Mouse (Mus musculus): Measurements from ENCODE around the gene Gdpd5. TPM values are rescaled to one million over a fixed set of nuclear protein-coding genes. Genes with fewer than 3 reads are reported as not detected.
"Not testable (repeated sequence)": the region's sequence is repeated elsewhere in the genome, so short reads cannot be mapped to it uniquely, and the experiment has no call there.

Gene Gdpd5
- polyA plus RNA-seq, 1 experiment from 2014 or later: 15.0 TPM

DNA sequence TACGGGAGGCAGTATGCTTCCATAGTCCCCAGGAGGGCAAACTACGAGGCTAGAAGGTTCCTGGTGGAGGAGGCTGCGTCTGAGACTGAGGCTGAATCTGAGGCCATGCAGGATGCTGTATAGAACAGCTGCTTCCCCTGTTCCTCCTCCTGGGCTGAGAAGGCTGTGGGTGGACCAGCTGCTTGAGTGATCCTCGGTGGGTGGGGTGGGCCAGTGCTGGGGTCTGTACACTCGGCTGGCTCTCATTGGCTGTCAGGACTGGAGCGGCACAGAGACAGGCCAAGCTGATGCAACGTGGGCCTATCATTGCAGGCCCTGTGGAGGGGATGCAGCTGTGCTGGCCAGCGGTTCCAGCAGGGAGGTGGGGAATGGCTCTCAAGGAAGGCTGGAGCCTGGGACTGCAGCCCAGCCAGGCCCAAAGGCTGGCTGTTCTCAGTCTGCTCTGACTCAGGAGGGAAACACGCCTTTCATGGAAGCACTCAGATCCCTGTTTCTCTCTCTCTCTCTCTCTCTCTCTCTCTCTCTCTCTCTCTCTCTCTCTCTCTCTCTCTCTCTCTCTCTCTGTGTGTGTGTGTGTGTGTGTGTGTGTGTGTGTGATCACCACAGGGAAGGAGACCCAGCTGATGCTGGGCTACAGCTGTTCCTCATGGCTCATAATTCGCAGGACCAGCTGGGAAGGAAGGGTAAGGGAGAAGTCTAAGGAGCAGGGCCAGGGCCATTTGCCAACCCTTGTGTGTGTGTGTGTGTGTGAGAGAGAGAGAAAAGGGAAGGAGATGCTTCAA lies 21.0 kb upstream of the Gdpd5 start:
- peak overlapping the region; percentile 56 for H3K9ac ChIP-seq (ENCODE audit: low read depth, low read length)
- no peaks in the 10 kb centered on the region for H3K36me3 ChIP-seq (ENCODE audit: control insufficient read depth, insufficient read depth, low read length)
- ATAC-seq (ENCODE audit: low read depth) (peak; percentile 99), DNase-seq (ENCODE audit: low spot score) (peak; percentile 99)
- peak overlapping the region; percentile 14; the same call in 1 of the 2 replicates for H3K4me3 ChIP-seq (ENCODE audit: low read depth, low read length)
- 3% methylated on average over 7 of the region's 10 CpGs for WGBS
- peak overlapping the region; percentile 47 for H3K4me2 ChIP-seq (ENCODE audit: low read depth, low read length)
- H3K27me3 ChIP-seq (replicated peaks; ENCODE audit: control insufficient read depth, insufficient read depth, low read length): no peaks in the 10 kb centered on the region
- H3K9me3 ChIP-seq (ENCODE audit: control insufficient read depth, low read length): no peaks in the 10 kb centered on the region
- H3K4me1 ChIP-seq (ENCODE audit: control insufficient read depth, insufficient read depth, low read length): peaks cover 37% of the 10 kb centered on the region
- H3K27ac ChIP-seq (replicated peaks; ENCODE audit: low read depth, low read length): peak overlapping the region; percentile 97

DNA sequence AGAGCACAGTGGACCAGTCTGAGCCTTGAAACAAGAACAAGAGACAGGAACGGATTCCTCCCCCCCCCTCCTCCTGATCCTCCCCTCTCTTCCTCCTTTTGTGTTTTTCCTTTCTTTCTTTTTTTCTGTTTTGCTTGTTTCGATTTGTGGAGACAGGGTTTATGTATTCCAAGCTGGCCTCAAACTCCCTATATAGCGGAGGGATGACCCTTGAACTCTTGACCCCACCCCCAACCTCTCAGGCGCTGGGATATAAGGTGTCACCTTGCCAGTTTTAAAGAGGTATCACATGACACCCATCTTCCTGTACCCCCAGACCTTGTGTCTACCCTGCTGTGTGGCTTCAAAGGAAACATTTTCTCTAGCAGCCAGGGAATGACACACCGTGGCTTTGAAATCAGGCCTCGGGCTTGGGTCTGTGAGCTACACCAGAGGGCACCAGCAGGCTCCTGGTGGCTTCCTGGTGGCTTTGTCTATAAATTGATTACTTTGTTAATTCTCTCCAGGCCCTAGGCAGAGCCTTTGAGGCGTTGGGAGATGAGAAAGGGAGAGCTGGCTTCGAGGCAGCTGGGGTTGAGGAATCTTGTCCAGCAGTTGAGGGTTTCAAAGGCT lies 20.3 kb upstream of the Gdpd5 start:
- Histone ChIP-seq H3K9me3 (ENCODE audit: control insufficient read depth, low read length) (no peaks in the 10 kb centered on the region), H3K4me2 (ENCODE audit: low read depth, low read length) (peak overlapping the region; percentile 47), H3K9ac (ENCODE audit: low read depth, low read length) (peak overlapping the region; percentile 56), H3K27me3 (replicated peaks; ENCODE audit: control insufficient read depth, insufficient read depth, low read length) (no peaks in the 10 kb centered on the region), H3K27ac (replicated peaks; ENCODE audit: low read depth, low read length) (peak overlapping the region; percentile 97), H3K36me3 (ENCODE audit: control insufficient read depth, insufficient read depth, low read length) (no peaks in the 10 kb centered on the region), H3K4me3 (ENCODE audit: low read depth, low read length) (peak overlapping the region; percentile 14; the same call in 1 of the 2 replicates), H3K4me1 (ENCODE audit: control insufficient read depth, insufficient read depth, low read length) (peaks cover 33% of the 10 kb centered on the region)
- ATAC-seq (ENCODE audit: low read depth) (no peak), DNase-seq (ENCODE audit: low spot score) (no peak)
- WGBS: 11% methylated on average over 8 of the region's 8 CpGs

DNA sequence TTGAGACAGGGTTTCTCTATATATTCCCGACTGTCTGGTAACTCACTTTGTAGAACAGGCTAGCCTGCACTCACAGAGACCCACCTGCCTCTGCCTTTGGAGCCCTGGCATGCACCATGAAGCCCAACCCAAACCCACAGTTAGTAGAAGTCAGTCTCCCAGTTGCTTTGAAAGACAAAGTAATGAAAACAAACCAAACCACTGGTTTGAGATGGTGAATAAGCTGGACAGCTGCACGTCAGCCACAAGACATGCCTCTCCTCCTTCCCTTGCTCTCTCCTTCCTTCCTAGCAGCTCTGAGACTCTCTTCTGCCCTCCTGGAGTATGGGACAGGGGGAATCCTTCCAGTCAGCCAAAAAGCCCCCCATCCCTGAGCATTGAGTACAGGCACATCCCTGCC lies 19.1 kb upstream of the Gdpd5 start:
- Histone ChIP-seq H3K27me3 (replicated peaks; ENCODE audit: control insufficient read depth, insufficient read depth, low read length) (no peaks in the 10 kb centered on the region), H3K9ac (ENCODE audit: low read depth, low read length) (no peak overlapping the region), H3K4me2 (ENCODE audit: low read depth, low read length) (no peak overlapping the region), H3K9me3 (ENCODE audit: control insufficient read depth, low read length) (no peaks in the 10 kb centered on the region), H3K4me1 (ENCODE audit: control insufficient read depth, insufficient read depth, low read length) (peaks cover 21% of the 10 kb centered on the region), H3K27ac (replicated peaks; ENCODE audit: low read depth, low read length) (no peak overlapping the region), H3K36me3 (ENCODE audit: control insufficient read depth, insufficient read depth, low read length) (no peaks in the 10 kb centered on the region), H3K4me3 (ENCODE audit: low read depth, low read length) (no peak overlapping the region)
- 84% methylated on average over 2 of the region's 2 CpGs for WGBS
- DNase-seq (ENCODE audit: low spot score) (no peak), ATAC-seq (ENCODE audit: low read depth) (no peak)

DNA sequence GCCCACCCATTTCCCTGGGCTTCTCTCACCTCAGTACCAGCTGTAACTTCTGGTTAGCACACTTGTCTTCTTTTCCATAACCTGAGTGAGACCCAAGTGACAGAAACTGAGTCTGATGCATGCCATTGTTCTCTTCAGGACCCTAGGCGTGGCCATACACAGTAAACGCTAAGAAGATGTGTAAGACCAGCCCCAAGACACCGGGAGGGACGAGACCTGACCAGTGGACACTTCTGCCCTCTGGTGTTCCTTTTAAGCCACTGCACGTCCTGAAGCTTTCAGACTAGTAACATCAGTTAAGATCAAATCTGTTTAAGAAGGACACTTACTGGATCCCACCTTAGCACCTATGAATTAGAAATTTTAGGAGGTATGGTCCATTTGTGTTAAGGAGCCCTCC lies 16.1 kb upstream of the Gdpd5 start:
- Histone ChIP-seq H3K36me3 (ENCODE audit: control insufficient read depth, insufficient read depth, low read length) (no peaks in the 10 kb centered on the region), H3K9ac (ENCODE audit: low read depth, low read length) (no peak overlapping the region), H3K4me2 (ENCODE audit: low read depth, low read length) (peak overlapping the region; percentile 14; the same call in 1 of the 2 replicates), H3K4me1 (ENCODE audit: control insufficient read depth, insufficient read depth, low read length) (peaks cover 10% of the 10 kb centered on the region), H3K4me3 (ENCODE audit: low read depth, low read length) (no peak overlapping the region), H3K9me3 (ENCODE audit: control insufficient read depth, low read length) (no peaks in the 10 kb centered on the region), H3K27ac (replicated peaks; ENCODE audit: low read depth, low read length) (0 out of 2 replicates have a peak overlapping the region, but pooled peaks have one; percentile 15), H3K27me3 (replicated peaks; ENCODE audit: control insufficient read depth, insufficient read depth, low read length) (no peaks in the 10 kb centered on the region)
- WGBS: 3% methylated on average over 5 of the region's 5 CpGs
- no peak for ATAC-seq (ENCODE audit: low read depth)
- peak; percentile 90 for DNase-seq (ENCODE audit: low spot score)

DNA sequence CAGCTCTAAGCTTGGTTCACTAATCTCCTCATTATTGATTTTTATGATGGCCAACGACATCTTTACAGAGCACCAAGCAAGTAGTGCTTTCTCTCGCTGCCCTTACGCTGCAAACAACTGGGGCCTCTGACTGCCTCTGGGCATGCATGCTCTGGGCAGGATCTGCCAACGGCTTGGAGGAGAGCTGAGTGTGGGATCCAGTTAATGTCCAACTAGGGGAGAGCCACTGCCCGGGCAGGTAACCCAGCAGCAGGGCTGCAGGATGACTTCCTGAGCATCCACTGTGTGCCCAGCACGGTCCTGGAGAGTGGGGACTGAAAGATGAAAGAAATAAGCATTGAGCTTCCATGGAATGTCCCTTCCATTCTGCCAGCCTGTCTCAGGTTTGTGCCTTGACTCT lies 14.5 kb upstream of the Gdpd5 start:
- Histone ChIP-seq H3K9ac (ENCODE audit: low read depth, low read length) (no peak overlapping the region), H3K4me3 (ENCODE audit: low read depth, low read length) (no peak overlapping the region), H3K4me2 (ENCODE audit: low read depth, low read length) (no peak overlapping the region), H3K9me3 (ENCODE audit: control insufficient read depth, low read length) (no peaks in the 10 kb centered on the region), H3K27me3 (replicated peaks; ENCODE audit: control insufficient read depth, insufficient read depth, low read length) (no peaks in the 10 kb centered on the region), H3K4me1 (ENCODE audit: control insufficient read depth, insufficient read depth, low read length) (no peaks in the 10 kb centered on the region), H3K36me3 (ENCODE audit: control insufficient read depth, insufficient read depth, low read length) (no peaks in the 10 kb centered on the region), H3K27ac (replicated peaks; ENCODE audit: low read depth, low read length) (no peak overlapping the region)
- WGBS: 67% methylated on average over 6 of the region's 6 CpGs
- no peak for DNase-seq (ENCODE audit: low spot score)
- no peak for ATAC-seq (ENCODE audit: low read depth)

DNA sequence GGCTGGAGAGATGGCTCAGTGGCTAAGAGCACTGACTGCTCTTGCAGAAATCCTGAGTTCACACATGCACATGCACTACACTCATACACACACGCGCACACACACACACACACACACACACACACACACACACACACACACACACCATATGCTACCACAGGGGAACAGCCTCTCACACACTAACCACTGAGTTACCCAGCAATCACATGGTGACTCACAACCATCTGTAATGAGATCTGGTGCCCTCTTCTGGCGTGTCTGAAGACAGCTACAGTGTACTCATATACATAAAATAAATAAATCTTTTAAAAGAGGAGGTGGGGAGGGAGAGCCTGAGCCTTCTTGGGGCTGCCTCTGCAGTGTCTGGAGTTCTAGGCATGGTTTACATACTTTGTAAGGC lies 6.9 kb upstream of the Gdpd5 start:
- not testable (repeated sequence) for H3K27ac ChIP-seq (replicated peaks; ENCODE audit: low read depth, low read length); H3K4me2 ChIP-seq (ENCODE audit: low read depth, low read length); H3K4me1 ChIP-seq (ENCODE audit: control insufficient read depth, insufficient read depth, low read length); H3K27me3 ChIP-seq (replicated peaks; ENCODE audit: control insufficient read depth, insufficient read depth, low read length); H3K9me3 ChIP-seq (ENCODE audit: control insufficient read depth, low read length); ATAC-seq (ENCODE audit: low read depth); DNase-seq (ENCODE audit: low spot score); H3K36me3 ChIP-seq (ENCODE audit: control insufficient read depth, insufficient read depth, low read length); H3K9ac ChIP-seq (ENCODE audit: low read depth, low read length); H3K4me3 ChIP-seq (ENCODE audit: low read depth, low read length)
- WGBS: 60% methylated on average over 3 of the region's 3 CpGs

DNA sequence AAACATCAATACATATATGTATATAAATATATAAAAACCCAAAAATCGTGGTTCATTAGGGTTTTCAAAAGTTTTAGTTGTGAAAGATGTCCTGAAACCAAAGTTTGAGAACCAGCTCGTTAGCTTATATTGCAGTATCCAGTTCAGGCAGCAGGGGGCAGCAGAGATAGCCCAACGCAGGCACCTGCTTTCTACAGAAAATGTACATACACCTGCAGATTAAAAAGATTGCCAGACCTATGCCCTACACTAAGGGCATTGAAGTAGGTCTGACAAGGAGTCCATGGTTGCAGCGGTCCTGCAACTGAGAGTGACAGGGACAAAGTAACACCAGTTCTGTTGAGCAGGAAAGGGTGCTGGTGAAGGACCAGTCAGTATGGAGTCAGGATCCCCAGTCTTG lies 5.8 kb upstream of the Gdpd5 start:
- no peak for ATAC-seq (ENCODE audit: low read depth)
- 0 out of 2 replicates have a peak, but pooled peaks cover 3% of the 10 kb centered on the region for H3K4me1 ChIP-seq (ENCODE audit: control insufficient read depth, insufficient read depth, low read length)
- no peak overlapping the region for H3K4me2 ChIP-seq (ENCODE audit: low read depth, low read length)
- H3K9ac ChIP-seq (ENCODE audit: low read depth, low read length): no peak overlapping the region
- no peaks in the 10 kb centered on the region for H3K36me3 ChIP-seq (ENCODE audit: control insufficient read depth, insufficient read depth, low read length)
- no peak for DNase-seq (ENCODE audit: low spot score)
- H3K27ac ChIP-seq (replicated peaks; ENCODE audit: low read depth, low read length): no peak overlapping the region
- no peaks in the 10 kb centered on the region for H3K27me3 ChIP-seq (replicated peaks; ENCODE audit: control insufficient read depth, insufficient read depth, low read length)
- 7% methylated on average over 4 of the region's 4 CpGs for WGBS
- H3K4me3 ChIP-seq (ENCODE audit: low read depth, low read length): no peak overlapping the region
- no peaks in the 10 kb centered on the region for H3K9me3 ChIP-seq (ENCODE audit: control insufficient read depth, low read length)

DNA sequence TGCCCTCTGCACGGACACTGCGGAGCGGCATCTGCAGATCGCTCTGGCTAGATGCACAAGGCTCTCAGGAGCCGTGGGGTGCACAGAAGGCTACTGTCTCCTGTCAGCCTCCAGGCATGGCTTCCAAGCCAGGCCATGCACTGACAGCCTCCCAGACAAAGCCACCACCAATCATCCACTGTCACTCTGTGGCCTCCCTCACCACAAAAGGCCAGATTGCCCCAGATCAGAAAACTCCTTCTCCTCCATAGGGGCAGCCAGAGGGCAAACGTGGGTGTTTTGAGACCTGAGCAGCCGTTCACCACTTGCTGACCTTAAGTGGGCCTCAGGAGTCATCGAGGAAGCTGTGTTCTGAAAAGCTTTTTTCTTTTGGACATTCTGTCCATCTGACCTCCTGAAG lies 2.3 kb upstream of the Gdpd5 start:
- no peaks in the 10 kb centered on the region; the same call in 1 of the 2 replicates for H3K27me3 ChIP-seq (replicated peaks; ENCODE audit: control insufficient read depth, insufficient read depth, low read length)
- H3K4me3 ChIP-seq (ENCODE audit: low read depth, low read length): no peak overlapping the region
- H3K36me3 ChIP-seq (ENCODE audit: control insufficient read depth, insufficient read depth, low read length): no peaks in the 10 kb centered on the region
- no peak overlapping the region for H3K9ac ChIP-seq (ENCODE audit: low read depth, low read length)
- no peak overlapping the region for H3K4me2 ChIP-seq (ENCODE audit: low read depth, low read length)
- ATAC-seq (ENCODE audit: low read depth): no peak
- DNase-seq (ENCODE audit: low spot score): no peak
- H3K9me3 ChIP-seq (ENCODE audit: control insufficient read depth, low read length): no peaks in the 10 kb centered on the region
- H3K4me1 ChIP-seq (ENCODE audit: control insufficient read depth, insufficient read depth, low read length): peaks cover 18% of the 10 kb centered on the region
- H3K27ac ChIP-seq (replicated peaks; ENCODE audit: low read depth, low read length): no peak overlapping the region
- 50% methylated on average over 8 of the region's 8 CpGs for WGBS
